Mouse (Mus musculus): ENCODE measurements around the gene Sepsecs.

DNA sequence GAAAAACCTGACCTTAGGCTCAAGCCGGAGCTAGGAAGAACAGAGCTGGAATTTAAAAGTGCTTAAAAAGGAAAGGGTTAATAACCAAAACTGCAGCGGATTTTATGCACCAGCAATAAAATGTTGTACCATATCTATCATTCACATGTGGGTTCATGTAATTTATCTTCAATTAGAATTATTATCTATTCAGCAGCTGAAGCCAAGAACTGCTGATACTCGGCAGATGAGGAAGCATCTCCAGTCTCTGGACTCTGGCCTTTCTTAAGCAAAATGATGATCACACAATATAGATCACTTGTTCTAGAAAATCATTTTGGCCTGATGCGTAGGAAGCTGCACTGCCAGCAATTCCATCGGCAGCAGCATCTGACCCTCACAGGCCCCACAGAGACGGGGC is 27.8 kb downstream of the Sepsecs start:
- TF ChIP-seq CTCF (IDR thresholded peaks at IDR 0.05; ENCODE audit: low read depth): no peak
- no peak for TF ChIP-seq EP300 (IDR thresholded peaks at IDR 0.05; ENCODE audit: low read depth)

All from liver, postnatal 0 days (tissue).